Mouse (Mus musculus): ENCODE measurements at regions not wholly inside any gene's neighbourhood (a gene's known extent, or its start where the extent isn't known, plus 50 kb on each side); places are given as distances from the start of the nearest gene placed in this dataset.

DNA sequence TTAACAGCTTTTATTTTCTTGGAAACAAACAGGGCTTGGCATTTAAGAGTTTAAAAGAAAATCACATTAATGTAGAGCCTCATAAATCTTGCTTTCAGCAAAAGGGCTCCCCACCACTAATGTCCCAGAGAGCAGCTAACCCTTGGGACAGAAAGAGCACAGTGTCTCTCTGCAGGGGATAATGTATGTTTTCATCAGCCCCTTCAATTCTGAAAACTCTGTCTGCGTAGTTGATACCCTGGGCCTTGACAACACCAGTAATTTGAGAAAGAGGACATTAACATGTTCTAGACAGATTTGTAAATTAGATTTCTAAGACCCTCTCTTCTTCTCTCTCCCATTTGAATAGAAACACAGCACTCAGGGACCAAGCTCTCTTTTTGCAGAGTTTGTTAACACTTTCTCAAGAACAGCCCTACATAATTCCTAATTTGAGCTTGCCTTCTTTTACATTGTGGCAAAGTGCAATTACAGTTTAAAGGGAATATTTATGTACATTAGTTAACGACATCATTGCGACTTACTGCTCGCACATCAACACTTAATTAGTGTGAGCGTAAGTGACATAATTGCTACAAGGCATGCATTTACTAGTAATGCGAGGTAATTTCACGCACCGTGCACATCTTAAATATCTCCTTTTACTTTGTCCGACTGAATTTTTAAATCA, 444.7 kb downstream of the Psat1 start:
- intact Hi-C loops (cut with DNase I), result no loop called here
- DNase-seq, result no peak

DNA sequence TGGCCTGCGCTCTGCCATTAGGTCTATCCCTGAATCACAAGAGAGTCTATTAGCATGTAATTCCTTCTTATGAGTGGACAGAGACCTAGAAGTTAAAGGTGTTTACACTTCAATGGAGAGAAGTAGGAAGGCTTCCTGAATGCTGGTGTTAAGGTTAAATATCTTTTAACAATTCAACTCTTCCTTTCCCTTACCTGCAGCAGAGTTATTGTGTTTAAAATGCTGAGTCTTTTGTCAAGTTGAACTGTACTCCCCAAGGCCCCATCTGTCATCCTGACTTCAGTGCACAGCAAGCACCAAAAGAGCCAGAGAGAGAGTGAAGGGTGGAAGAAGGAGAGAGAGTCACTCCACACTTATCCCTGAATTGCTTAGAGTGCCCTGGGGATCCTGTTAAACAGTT, 451.6 kb downstream of the Psat1 start:
- intact Hi-C loops (cut with DNase I), result no loop called here
- DNase-seq, result no peak

DNA sequence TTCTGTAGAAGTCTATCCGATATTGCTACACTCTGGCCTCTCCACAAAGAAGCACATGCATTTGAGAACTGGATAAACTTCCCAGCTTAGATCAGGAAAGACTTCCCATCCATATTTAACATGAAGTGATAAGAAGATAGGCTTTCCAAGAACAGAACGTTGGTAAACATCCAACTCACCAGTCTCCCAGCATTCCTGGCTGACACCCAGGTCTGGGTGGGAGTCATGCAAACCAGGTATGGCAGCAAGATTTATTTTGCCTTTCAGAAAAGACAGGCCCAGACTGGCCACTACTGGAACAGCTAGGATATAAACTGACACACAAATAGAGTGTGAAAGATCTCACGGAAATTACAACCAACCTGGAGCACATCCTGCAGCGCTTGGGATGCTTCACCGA, 459.6 kb downstream of the Psat1 start:
- intact Hi-C loops (cut with DNase I), result no loop called here
- DNase-seq, result no peak

DNA sequence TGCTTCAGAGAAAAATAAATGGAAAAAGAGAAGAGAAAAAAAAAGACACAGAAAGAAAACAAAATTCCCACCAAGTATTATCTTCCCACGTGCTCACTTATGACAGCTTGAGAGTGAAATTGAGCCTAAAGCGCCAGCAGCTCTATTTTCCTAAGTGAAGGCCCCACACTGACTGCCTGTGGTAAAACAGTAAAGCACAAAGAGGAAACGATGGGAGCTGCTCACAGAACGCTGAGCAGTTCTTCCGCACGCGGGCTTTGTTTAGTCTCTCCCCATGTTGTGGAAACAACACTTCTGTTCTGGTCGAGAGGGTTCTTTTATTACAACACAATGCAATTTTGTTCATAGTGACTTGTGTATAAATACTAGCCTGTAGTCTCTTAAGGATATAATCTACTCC, 465.5 kb downstream of the Psat1 start:
- intact Hi-C loops (cut with DNase I), result no loop called here
- DNase-seq, result no peak

DNA sequence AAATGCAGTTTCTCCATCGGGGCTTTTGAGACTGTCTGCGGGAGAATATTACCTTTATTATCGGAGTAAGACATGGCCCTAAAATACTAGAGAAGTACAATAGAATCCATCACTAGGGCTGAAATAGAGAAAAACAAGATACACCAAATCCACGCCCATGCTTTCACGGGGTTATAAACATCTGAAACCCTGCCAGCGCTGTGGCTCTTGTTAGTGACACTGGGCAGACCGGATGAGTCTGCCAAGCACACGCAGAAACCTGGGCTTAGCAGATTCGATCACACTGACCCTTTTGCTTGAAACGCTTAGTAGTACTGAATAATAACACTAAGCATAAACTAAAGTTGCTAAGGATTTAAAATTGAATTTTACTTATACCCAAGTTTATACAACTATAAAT, 477.6 kb downstream of the Psat1 start:
- intact Hi-C loops (cut with DNase I), result no loop called here
- no peak for DNase-seq

DNA sequence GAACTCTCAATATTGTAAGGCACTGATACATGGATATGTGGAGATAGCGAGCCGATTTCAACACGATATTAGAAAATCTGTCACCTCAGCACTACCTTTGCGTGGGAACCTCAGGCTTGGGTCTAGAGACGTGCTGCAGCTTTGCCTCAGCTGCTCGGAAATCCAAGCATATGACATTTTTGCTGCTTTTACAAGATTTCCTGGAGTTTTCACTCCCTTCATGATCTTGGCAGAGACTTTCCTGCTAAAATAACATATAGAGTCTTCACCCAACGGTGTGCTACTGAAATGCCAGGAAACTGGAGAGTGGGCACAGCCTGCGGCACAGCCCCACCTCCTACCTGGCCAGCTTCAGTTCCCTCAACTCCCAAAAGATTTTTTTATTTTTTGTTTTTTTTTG, 480.4 kb downstream of the Psat1 start:
- intact Hi-C loops (cut with DNase I), result no loop called here
- no peak for DNase-seq

DNA sequence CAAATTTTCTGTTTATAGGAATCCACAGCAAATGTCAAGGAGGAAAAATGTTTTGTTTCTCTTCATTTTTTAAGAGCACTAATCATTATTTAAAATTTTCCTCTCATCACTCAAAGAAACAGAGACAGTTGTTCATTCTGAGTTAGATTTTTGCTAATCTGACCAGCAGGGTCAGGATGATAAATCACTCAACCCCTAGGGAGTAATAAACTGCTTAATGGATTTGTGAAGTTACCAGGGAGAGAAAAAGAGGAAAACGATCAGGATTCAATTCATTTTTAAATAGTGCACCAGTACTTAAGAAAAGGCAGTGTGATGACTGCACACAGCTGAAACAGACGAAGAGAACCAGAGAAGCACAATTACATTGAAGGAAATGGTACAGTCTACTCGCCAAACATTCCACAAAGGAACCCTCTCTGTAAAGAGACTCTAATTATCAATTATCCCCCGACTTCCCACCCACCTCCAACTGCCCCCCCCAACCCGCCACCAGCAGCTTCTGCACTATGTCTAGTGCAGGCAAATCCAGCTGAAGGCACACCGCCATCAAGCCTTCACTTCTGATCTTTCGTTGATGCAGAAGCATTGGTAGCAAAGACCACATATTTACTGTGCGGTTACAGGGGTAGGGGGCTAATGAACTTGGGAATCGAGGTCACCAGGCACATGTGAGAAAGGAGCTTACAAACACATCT, 481.9 kb downstream of the Psat1 start:
- no peak for DNase-seq
- intact Hi-C loops (cut with DNase I), result no loop called here

DNA sequence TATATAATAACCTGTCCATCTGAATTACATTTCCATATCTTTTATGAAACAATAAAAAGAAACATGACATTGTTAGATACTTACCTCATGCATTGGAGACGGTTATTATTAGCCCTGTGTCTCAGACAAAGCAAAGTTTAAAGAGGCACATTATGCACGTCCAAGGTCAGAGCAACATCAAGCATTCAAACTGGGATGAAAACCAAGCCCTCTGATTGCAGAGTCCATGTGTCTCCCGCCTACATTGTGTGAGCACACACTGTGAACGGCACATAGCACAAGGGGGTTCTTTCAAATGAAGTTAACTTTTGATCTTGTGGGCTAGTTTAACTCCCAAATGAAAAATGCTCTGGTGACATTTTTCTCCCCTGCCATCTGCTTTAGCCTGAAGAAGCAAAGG, 489.3 kb downstream of the Psat1 start:
- DNase-seq, result no peak
- intact Hi-C loops (cut with DNase I), result no loop called here

DNA sequence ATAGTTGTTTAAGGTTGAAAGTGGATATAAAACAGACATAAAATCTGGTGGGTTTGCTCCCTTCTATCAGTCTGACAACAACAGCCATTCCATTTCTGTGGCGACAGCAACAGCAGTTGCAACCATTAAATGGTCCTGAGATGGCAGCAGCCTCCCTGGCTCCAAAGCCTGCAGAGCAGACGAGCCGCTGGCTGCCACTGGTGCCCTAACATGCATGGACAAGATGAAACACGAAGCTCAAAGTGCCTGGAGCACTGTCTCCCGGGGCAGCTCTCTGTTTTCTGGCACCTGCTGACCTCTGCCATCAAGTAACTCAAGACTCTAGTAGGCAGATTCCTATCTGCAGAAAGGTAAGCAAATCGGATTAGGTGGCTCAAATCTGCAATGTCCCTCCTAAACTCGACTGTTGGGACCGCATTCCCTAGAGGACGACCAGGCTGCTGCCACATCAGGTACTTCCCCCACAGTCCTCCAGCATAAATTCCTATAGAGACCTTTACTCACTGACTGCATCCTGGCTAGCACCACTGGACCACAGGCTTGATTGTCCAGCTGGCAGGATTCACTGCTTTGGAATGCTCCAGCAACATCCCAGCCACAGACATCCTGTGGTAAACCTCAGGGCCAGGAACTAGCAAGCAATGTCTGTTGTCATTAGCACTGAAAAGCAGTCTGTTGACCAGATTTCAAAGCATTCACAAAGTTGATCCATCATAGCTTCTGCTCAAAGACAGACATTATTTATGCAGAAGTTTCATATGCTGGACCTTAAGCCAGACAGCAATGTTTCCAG, 490.0 kb downstream of the Psat1 start:
- intact Hi-C loops (cut with DNase I), result no loop called here
- no peak for DNase-seq

DNA sequence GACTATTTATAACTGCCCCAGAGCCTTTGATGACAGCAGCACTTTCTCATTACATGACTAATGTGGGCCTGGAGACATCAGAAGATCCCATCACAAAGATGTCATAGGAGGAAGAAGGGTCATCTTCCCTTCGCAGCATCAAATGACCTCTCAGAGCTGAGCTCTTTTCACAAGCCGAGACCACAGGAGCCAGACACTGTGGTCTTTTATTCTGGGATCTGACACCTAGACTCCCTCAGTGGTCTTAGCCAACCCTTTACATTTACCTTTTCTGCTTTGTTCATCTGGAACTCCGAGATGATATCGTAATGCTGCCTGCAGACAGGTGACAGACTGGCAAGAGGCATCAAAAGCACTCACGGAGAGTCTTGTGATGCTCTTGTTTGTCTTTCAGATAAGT, 498.1 kb downstream of the Psat1 start:
- intact Hi-C loops (cut with DNase I), result no loop called here
- DNase-seq, result no peak

DNA sequence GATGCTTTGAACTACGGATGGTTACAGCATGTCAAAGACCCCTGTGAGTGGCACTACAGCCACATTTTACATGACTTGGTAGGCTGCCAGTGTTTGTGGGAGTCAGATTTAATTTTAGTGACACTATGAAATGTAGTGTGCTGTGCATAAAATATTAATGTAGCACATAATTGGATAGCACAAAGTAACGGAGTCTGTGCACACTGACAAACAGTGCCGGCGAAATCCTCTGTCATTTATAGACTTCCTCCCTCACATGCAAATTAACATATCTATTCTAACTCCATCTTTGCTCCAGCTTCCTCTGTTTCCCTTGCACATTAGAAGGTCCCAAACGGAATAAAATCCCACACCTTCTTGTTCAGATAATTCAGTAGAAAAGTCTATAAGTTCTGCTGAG, 515.3 kb downstream of the Psat1 start:
- no peak for DNase-seq
- intact Hi-C loops (cut with DNase I), result no loop called here

DNA sequence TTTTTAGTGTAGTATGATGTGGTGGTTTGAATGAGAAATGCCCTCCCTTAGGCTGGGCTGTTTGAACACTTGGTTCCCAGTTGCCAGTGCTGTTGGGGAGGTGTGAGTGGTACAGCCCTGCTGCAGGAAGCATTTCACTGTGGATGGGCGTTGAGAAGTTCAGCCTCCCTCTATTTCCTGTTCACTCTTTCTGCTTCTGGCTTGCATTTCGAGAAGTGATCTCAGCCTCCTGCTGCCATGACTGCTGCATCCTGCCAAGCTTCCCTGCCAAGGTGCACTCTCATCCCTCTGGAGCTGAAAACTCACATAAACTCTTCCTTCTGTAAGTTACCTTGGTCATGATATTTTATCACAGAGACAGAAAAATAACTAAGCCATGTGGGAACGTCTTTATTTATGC, 525.8 kb downstream of the Psat1 start:
- intact Hi-C loops (cut with DNase I), result no loop called here
- no peak for DNase-seq

DNA sequence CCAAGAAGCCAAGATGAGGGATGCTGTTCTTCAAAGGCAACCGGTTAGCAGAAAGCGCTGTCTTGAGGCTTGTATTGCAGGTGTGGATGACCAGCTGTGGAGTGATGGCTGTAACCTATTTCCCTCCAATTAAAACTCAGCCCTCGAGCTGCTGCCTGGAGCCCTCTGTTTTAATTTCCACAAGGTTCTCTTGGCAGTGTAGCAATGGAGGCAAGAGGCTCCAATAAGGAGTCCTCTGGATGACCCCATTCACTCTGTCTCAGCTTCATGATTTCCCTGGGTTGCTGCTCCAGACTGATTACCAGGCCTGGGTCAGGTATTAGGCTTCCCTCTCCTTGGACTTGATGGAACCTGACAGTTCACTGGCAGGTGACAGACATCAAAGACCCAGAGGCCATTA, 548.5 kb downstream of the Psat1 start:
- no peak for DNase-seq
- intact Hi-C loops (cut with DNase I), result no loop called here

DNA sequence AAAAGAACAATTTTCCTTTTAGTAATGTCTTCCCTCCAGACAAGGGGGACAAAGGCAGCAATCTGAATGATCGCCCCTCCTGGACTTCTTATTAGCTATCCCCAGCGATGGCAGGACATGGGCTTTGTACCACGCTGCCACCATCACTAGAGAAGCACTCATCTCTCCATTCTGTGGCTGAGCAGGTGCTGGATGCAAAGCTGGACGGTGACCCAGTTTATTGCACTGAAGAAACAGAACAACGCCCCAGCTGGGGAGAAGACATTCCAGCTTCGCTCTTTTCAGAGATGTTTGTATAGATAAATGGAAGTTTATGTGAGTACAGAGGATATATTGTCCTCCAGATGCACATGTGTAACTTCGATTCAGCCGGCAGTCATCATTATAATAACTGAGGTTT, 575.5 kb downstream of the Psat1 start:
- intact Hi-C loops (cut with DNase I), result no loop called here
- no peak for DNase-seq

DNA sequence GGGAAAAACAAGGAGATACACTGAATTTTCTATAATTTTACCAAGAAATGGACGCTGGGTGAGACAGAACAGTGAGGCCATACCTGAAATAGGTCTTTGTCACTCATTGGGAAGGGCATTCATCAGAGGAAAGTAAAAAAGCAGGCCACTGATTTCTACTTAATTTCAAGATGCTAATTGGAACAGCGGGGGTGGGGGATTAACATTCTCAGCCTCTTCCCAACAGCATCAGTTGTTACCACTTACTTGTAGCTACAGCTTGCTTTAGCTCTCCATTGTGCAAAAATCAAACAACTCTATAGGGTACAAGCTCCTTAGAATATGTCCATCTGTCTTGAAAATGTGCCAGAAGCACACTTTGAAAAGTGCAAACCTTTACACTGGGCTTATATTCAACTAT, 580.2 kb downstream of the Psat1 start:
- intact Hi-C loops (cut with DNase I), result no loop called here
- DNase-seq, result no peak

DNA sequence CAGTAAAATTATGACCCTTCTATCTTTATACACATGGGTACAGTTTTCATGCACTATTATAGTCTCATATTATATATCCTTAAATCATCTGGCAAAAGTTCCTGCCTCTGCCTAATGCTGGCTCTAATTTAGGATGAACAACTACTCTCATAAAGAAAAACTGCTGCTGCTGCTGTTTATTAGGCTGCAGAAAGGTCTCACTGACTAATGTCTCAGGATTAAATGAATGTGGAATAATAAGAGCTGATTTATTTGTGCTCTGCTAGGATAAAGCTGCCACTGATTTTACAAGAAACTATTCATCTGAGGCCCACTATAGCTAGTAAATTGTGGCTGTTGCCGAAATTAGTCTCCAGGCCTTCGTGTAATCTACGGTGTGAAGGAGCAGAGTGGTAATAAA, 590.0 kb downstream of the Psat1 start:
- intact Hi-C loops (cut with DNase I), result no loop called here
- DNase-seq, result no peak

DNA sequence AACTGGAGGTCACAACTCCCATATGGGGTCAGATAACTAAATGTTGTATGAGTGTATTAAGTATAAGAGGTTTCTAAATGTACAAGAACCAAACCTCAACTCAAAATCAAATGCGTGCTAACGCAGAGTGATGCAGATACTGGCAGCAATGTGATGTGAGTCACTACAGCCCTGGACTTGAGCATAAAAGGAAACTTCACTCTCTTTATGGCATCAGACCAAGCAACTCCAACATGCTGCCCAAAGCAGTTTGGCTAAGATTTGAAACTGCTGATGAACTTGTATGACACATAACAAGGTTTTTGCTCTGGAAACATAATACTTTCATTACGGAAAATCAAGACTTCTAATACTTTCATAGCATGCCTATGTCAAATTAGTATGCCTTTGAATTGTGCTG, 598.8 kb downstream of the Psat1 start:
- DNase-seq, result no peak
- intact Hi-C loops (cut with DNase I), result no loop called here

DNA sequence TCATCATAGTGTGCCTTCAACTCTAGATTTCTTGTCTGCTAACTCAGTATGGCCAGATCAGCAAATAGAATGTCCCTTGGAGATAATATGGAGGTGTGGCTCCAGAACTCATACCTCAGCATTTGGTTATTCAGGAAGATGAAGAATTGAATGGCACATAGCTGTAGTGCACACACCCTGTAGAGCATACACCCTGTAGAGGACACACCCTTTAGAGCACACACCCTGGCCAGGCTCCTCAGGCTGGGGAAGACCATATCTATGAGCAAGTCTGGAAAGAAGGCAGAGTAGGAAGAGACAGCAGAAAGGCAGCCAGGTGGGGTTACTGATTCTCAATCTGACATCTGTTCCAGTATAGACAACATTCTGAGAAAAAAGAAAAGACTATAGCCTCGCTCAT, 604.9 kb downstream of the Psat1 start:
- no peak for DNase-seq
- intact Hi-C loops (cut with DNase I), result no loop called here

DNA sequence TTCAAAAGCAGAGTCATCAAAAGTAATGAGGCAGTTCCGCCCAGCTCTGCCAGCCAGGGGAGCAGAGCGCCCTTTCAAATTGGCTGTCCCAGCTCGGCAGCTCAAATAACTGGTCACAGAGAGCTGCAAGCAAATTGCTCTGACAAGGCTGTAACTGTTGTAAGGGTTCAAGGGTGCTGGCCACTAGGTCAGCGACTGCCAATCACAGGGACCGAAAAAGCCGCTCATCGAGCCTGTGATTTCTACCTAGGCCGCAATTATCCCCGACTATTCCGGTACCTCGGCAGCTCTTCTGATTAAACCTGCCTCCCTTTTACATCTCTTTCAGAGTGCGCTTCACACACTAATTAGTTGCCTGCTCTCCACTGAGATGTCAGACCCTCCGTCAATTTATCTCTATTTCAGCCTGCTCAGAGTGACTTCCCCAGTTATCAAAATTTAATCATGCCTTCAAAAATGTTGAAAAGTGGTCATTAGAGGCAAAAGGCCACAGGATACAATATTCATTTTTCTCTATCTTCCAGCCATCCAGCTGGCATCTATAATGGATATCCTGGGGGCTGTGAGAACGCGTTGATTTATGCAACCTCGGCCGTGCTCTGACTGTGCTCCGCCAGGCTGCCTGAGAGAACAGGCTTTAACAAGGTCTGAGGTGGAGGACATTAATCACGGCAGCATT, 606.7 kb downstream of the Psat1 start:
- DNase-seq, result no peak
- intact Hi-C loops (cut with DNase I), result no loop called here

DNA sequence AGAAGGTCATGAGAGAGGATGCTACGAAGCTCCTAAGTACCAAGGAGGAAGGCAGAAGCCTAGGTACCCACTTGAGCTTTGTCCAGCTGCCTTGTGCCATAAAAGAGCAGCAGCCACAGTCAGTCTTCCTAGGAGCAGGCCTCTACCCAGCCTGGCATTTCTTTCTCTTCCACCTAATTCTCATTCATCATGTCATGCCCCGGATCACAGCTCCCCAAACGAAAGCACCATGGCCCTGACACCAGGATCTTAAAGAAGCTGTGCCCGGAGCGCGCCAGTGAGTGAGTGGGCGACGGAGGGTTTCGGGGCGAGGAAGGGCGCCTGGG, 607.2 kb downstream of the Psat1 start:
- intact Hi-C loops (cut with DNase I), result no loop called here
- DNase-seq, result no peak

DNA sequence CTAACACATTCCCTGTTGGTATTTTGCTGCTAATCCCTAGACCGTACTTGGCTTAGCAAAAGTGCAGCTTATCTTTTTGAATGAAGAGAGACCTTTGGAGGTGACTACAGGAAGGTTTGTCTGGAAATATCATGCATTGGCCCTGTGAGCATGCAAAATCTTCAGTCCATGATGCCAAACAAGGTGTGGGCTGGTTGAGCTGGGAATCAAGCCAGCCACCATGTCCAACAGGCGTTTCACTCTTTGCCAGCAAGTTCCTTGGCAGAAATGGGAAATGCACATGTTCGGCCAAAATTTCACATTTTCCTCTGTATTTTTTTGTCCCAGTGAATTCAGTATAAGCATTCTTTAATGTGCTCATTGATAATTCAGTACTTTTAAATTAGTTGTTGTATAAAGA, 617.0 kb downstream of the Psat1 start:
- intact Hi-C loops (cut with DNase I), result no loop called here
- DNase-seq, result no peak

DNA sequence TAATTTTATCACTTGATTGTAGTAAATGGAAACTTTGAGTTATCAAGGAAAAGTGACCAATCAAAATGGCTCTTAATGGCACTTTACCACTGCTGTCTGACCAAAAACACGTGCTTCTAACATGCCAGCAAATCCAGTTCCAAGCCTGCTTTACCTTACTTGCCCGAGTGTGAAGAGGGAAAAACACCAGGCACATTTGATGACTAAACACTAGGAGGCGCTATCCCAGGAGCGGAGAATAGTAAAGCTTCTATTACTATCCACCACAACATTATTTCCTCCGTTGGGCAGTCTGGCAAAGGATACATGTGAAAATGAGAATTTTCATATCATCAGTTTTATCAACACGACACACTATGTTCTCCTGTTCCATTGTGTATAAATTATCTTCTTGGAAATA, 647.7 kb downstream of the Psat1 start:
- no peak for DNase-seq
- intact Hi-C loops (cut with DNase I), result no loop called here
